Mouse (Mus musculus) G1E-ER4 (cell line): Measurements from ENCODE around the gene Tspan15. TPM values are rescaled to one million over a fixed set of nuclear protein-coding genes. Genes with fewer than 3 reads are reported as not detected.

Experiments
- GATA1 ChIP-seq: IDR thresholded peaks from one replicate; pipeline ENCODE4 v1.8.0; 2012; ENCODE audit warnings: low read length, inconsistent platforms
- polyA plus RNA-seq: library from polyadenylated mRNA; stranded (reverse); fragments of >175 nt; gene quantifications from 2 replicates; pipeline ENCODE4 v1.2.3, GENCODE M21; 2012

The Tspan15 gene
- polyA plus RNA-seq, 1 experiment: 0.70 TPM

- TF ChIP-seq GATA1: no peak
Observed at GRCm38 (mm10) chr10:62215633-62216032, 15.4 kb downstream of the Tspan15 start.

- TF ChIP-seq GATA1: no peak
Observed at GRCm38 (mm10) chr10:62215169-62215616, 15.9 kb downstream of the Tspan15 start.

- TF ChIP-seq GATA1: no peak
Observed at GRCm38 (mm10) chr10:62211310-62211709, 19.7 kb downstream of the Tspan15 start.

GRCm38 (mm10) chr10:62208241-62208896 is 22.7 kb downstream of the Tspan15 start:
- TF ChIP-seq GATA1: no peak

DNA sequence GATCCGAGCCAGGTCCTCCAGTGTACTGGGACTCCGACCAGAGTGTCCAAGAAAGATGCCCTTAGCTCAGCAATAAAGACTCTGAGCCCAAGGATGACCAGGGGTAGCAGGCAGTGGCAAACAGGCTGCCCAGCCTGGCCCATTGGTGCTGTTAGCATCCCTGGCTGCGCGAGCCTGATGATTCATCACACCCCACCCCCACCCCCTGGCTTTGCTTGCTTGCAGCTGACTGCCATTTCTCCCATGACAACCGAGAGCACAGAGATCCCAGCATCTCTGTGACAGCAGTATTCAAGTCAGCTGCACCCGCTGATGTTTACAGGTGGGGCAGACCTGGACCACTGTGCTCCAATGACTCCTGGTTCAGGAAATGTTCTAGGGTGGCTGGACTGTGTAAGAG is 28.5 kb downstream of the Tspan15 start:
- TF ChIP-seq GATA1: no peak

DNA sequence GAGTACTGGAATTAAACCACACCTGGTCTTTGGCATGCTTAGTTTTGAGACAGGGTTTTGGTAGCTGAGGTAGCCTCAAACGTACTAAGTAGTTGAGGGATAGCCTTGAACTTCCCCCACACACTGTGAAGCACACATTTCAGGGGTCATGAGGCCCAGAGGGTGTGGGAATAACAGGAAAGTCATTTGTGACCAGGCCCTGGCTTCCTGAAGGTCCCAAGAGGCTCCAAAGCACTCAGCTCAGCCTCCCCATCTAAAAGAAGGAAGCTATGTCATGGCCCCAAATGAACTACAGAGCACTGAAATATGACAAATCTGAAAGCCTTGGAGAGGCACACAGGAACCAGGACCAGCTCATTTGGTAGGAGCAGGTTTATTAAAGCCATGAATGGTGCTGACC is 32.2 kb downstream of the Tspan15 start:
- TF ChIP-seq GATA1: no peak

- TF ChIP-seq GATA1: no peak
Observed at GRCm38 (mm10) chr10:62197403-62197802, 33.6 kb downstream of the Tspan15 start.

- TF ChIP-seq GATA1: no peak
Observed at GRCm38 (mm10) chr10:62195376-62195775, 35.7 kb downstream of the Tspan15 start.

DNA sequence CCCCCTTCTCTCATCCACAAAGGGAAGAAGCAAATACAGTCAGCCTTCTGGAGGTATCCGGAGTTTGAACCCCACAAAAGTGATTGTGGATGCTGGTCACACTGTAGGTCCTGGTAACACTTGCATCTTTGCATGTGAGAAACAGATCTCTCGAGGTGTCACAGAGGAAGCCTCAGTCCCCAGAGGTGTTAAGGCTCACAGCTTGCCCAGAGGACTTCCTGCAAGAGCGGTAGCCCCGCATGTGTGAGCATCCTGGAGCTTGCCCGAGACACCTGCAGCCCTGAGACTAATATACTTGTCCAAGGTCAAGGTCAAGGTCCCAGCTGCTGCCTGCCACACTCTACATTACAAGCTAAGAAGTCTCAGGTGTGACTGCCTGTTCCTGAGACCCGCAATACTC is 36.1 kb downstream of the Tspan15 start:
- TF ChIP-seq GATA1: no peak

DNA sequence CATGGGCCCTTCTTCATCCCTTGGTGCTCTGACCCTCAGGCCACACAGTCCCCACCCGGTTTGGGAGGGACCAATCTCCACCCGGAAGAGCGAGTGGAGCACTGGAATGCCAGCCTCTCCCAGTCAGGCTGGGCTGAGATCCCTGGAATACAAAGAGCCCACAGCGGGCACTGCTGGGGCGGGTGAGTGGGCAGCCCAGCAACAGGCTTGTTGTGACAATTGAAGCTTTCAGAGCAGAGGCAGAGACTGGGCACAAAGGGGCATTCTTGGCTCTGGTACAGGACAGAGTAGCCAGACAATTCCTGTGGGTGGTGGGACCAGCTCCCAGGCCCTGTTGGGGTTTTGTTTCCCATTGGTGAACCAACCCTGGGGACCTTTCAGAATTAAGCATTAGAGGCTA is 36.6 kb downstream of the Tspan15 start:
- no peak for TF ChIP-seq GATA1

DNA sequence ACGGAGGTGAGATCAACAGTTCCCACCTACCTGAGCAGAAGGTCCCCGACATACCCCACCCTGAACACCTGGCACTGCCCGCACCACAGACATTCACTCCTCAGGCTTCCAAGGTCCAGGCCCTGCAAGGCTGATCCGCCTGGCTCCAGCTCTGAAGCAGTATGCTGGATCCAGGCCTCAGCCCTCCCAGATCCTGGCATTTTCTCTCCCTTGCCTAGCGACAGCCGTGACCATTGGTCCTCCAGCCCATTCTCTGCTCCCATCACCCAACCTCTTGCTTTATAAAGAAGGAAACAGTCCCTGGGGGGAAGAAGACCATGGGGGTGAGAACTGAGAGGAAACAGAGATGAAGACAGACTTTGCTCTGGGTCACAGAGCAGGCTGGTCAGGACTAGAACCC is 37.0 kb downstream of the Tspan15 start:
- no peak for TF ChIP-seq GATA1

GRCm38 (mm10) chr10:62192701-62193157 is 38.3 kb downstream of the Tspan15 start:
- no peak for TF ChIP-seq GATA1

- TF ChIP-seq GATA1: no peak
Observed at GRCm38 (mm10) chr10:62190821-62191220, 40.2 kb downstream of the Tspan15 start.

DNA sequence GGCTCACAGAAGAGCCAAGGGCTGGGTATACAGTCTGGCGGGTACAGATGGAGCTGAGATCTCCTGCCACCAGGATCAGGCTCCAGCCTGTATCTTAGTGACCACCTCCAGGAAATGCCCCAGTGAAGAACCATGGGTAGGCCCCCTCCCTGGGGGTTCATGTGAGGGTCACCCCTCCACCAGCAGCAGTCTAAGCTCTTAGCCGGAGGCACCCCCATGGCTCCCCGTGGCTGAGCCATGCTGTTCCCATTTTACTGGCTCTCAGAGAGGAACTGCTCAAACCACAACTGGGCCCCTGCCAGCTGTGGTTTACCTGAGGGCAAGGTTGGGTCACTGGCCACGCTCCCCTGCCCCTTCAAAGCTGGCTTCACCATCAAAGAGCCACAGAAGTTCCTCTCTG is 41.1 kb downstream of the Tspan15 start:
- TF ChIP-seq GATA1: no peak

DNA sequence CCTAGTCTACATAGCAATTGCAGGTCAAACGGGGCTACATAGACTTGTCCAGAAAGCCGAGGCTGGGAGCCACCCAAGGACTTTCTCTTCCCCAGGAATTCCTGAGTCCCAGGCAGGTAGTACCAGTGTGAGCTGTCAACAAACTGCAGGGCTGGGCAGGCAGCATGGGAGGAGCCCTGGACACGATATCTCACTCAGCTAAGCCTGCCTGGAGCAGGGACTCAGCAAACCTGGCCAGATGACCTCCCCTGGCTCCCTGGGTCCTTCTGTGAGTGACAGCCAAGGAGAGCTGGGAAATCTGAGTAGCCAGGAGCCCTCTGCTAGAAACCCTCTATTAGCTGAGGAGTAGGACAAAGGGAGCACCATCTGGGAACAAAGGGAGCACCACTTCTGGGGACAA is 41.7 kb downstream of the Tspan15 start:
- TF ChIP-seq GATA1: no peak

DNA sequence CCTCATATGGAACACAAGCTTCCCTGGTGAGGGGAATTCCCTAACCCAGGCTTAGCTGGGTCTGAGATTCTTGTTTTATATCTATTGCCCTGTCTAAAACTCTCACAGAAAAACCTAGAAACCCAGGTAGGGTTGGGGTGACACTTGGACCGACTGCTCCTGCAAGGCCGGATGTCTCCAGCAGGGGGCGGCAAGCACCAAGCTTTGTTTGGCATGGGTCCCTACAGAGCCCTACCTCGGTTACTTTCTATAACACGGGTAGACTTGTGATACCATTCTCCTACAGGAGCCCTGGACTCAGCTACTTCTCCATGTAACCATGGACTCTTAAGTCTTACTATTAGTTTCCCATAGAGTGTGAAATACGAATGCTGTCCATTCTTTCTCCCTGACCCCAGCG is 44.2 kb downstream of the Tspan15 start:
- no peak for TF ChIP-seq GATA1

GRCm38 (mm10) chr10:62183053-62183452 is 48.0 kb downstream of the Tspan15 start:
- no peak for TF ChIP-seq GATA1

GRCm38 (mm10) chr10:62182471-62183014 is 48.5 kb downstream of the Tspan15 start:
- no peak for TF ChIP-seq GATA1

GRCm38 (mm10) chr10:62181701-62182100 is 49.4 kb downstream of the Tspan15 start:
- TF ChIP-seq GATA1: no peak
